18 mouse cellular contexts compared by ENCODE assay signal in genomic region chr5:134756031-134756430, GRCm38 (mm10). TPM values are rescaled to one million over a fixed set of nuclear protein-coding genes. Genes with fewer than 3 reads are reported as not detected.
A peak's percentile ranks its signal among the peaks of the same experiment; 100 is the strongest.
DNase-seq lines count a peak whose midpoint lies in the region; ATAC-seq lines count a peak whose summit lies in the region.
"Had no signal": no experiment of that assay in that cellular context is flagged by ENCODE, and none has a peak within 500 bp of the region (broad histone marks: within the 10 kb centered on the region; RNA-seq: fewer than 3 reads in every experiment).

No protein-coding gene starts in this region.

- peaks cover 2% of the 10 kb centered on the region for H3K4me1 ChIP-seq in heart, embryonic 16.5 days (ENCODE audit: control insufficient read depth, insufficient read depth, low read length)

- WGBS in heart, embryonic 16.5 days = 21% methylated on average over 13 of the region's 13 CpGs

- no peak overlapping the region for H3K4me3 ChIP-seq in heart, embryonic 16.5 days (ENCODE audit: low read length)
- H3K4me3 ChIP-seq: forebrain, embryonic 15.5 days; heart, embryonic 15.5 days; hindbrain, embryonic 13.5 days had no signal

- peak; percentile 93 for DNase-seq in heart, adult 11 months
- DNase-seq in heart, adult 8-10 months (ENCODE audit: low spot score) = no peak
- DNase-seq in heart, postnatal 25 days (ENCODE audit: low spot score) = no peak
- no peak for DNase-seq in adrenal gland, adult (ENCODE audit: inconsistent age in 2 of 2, low spot score in 1 of 2)
- DNase-seq: adrenal gland, adult 8-10 months; adrenal gland, postnatal 36 days; cerebellum, adult 2 months; gastrocnemius, postnatal 25 days; heart, postnatal 4 days; kidney, adult 2 months had no signal

- H3K4me2 ChIP-seq in heart, embryonic 16.5 days (ENCODE audit: low read depth, low read length) = no peak overlapping the region
- H3K4me2 ChIP-seq: forebrain, embryonic 15.5 days; heart, embryonic 15.5 days; hindbrain, embryonic 13.5 days had no signal

- H3K9ac ChIP-seq in heart, embryonic 16.5 days (ENCODE audit: low read length) = no peak overlapping the region
- H3K9ac ChIP-seq: forebrain, embryonic 15.5 days; heart, embryonic 15.5 days; hindbrain, embryonic 13.5 days had no signal

- H3K9me3 ChIP-seq in heart, embryonic 16.5 days (replicated peaks; ENCODE audit: control insufficient read depth, low read length) = no peaks in the 10 kb centered on the region
- H3K9me3 ChIP-seq: forebrain, embryonic 15.5 days; heart, embryonic 15.5 days; hindbrain, embryonic 13.5 days had no signal

- intact Hi-C loops in heart, postnatal 25 days (cut with DNase I) = no loop called here

- H3K27ac ChIP-seq in heart, embryonic 16.5 days (ENCODE audit: low read length) = no peak overlapping the region
- H3K27ac ChIP-seq: forebrain, embryonic 15.5 days; heart, embryonic 15.5 days; hindbrain, embryonic 13.5 days; hindbrain, postnatal 0 days had no signal

- H3K27me3 ChIP-seq in heart, embryonic 16.5 days (ENCODE audit: control insufficient read depth, insufficient read depth, low read length) = 0 out of 2 replicates have a peak, but pooled peaks cover 2% of the 10 kb centered on the region
- H3K27me3 ChIP-seq: forebrain, embryonic 15.5 days; hindbrain, embryonic 13.5 days had no signal

- ATAC-seq in heart, embryonic 16.5 days (replicated peaks; ENCODE audit: extremely low read depth, insufficient read depth, low FRiP score) = peak; percentile 32; the same call in 1 of the 2 replicates
- ATAC-seq in hematopoietic stem cell, adult 5-6 weeks (replicated peaks in 1 of 2; ENCODE audit: insufficient read depth in 1 of 2, low FRiP score in 2 of 2, low TSS enrichment in 1 of 2, low read depth in 1 of 2, poor library complexity in 2 of 2, severe bottlenecking in 2 of 2) = 0 out of 4 replicates have a peak, but pooled peaks have one; percentile 19 to 25
- ATAC-seq: forebrain, embryonic 15.5 days; hindbrain, postnatal 0 days had no signal

- no peaks in the 10 kb centered on the region for H3K36me3 ChIP-seq in heart, embryonic 16.5 days (ENCODE audit: control insufficient read depth, insufficient read depth)
- H3K36me3 ChIP-seq: forebrain, embryonic 15.5 days; heart, embryonic 15.5 days; hindbrain, embryonic 13.5 days had no signal

RNA-seq across cellular contexts. Expression of gene Eln, which starts 8.9 kb away (rescaled TPM):
- 10 to 100 TPM; 14.7 to 26.2 (median 17.6) TPM for total RNA-seq in heart, adult 8-10 months (2022)
- 285 and 435 TPM in 2 replicates for polyA plus RNA-seq in heart, embryonic 16.5 days (2015; fragmentation: Nextera tagmentation; extraction: Ambion mirVana)
- 100 to 1,000 TPM; 147 to 183 TPM for total RNA-seq in heart, postnatal 25 days (2021)
- total RNA-seq in hematopoietic stem cell, adult 5-6 weeks (2017) = not detected in 2 replicates
- total RNA-seq: CH12.LX; granulocyte monocyte progenitor cell, adult 5-6 weeks had no signal

Comparison
In these comparisons a context has a peak if more than half of its experiments do, and no peak if none do; other contexts are left out.
1. RNA of gene Eln, which starts 8.9 kb away (total RNA-seq): 147 to 183 TPM in heart, postnatal 25 days and 14.7 to 26.2 TPM in heart, adult 8-10 months; not detected in hematopoietic stem cell, adult 5-6 weeks; every median in the first group is over 10 times any median in the second.